Mouse (Mus musculus): ENCODE data around the gene Gm3952. TPM values are rescaled to one million over a fixed set of nuclear protein-coding genes. Genes with fewer than 3 reads are reported as not detected.

Gene Gm3952
- polyA plus RNA-seq, 1 experiment from 2014 or later = not detected

DNA sequence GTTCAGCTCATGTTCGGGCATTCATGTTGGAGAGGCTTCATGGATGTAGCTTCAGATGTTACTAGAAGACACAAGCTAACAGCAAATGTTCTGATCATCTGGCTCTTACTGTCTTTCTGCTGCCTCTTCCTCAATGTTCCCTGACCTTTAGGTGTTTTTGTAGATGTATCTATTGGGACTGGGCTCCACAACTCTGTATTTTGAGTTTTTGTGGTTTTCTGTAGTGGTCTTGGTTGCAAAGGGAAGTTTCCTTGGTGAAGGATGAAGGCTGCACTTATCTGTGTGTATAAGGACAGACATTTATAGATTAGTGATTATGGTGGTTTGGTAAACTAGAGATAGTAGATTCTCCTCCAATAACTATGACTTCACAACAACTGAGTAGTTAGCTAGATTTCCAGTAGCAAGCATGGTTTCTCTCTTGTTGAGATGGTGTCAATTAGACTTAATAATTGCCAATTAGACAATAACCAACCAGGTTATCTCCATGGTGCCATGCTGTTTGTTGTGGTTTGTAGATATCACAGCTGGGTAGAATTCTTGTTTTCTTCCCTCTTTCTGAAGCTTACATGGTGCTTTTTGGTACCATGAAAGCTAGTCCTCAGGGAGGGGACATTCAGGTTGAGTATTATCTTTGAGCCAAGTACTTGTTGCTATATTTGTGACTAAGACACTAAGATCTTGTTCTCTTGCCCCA lies 101.6 kb downstream of the Gm3952 start:
- no peak for ATAC-seq (ENCODE audit: low read depth)

More for the DNA sequence above, 101.6 kb downstream of the Gm3952 start:
- Histone ChIP-seq H3K4me2 (no peak overlapping the region), H3K4me3 (no peak overlapping the region), H3K36me3 (no peaks in the 10 kb centered on the region), H3K27ac (replicated peaks) (no peak overlapping the region), H3K9me3 (no peaks in the 10 kb centered on the region), H3K4me1 (replicated peaks) (peaks cover 1% of the 10 kb centered on the region; the same call in 1 of the 2 replicates), H3K27me3 (no peaks in the 10 kb centered on the region), H3K9ac (no peak overlapping the region)
- 96% methylated on average over 1 of the region's 1 CpGs for WGBS

Other genes starting within 250 kb of the Gm3952 start
- gene Itgb1, start 113.0 kb downstream of the Gm3952 start, polyA plus RNA-seq (2015; fragmentation: Nextera tagmentation; extraction: Ambion mirVana) = 126 and 134 TPM in 2 replicates